Comparison of ENCODE assay signal across 25 mouse cellular contexts in genomic region chr6:38199599-38199998, GRCm38 (mm10). TPM values are rescaled to one million over a fixed set of nuclear protein-coding genes. Genes with fewer than 3 reads are reported as not detected.
"Had no signal": no experiment of that assay in that cellular context is flagged by ENCODE, and none has a peak within 500 bp of the region (broad histone marks: within the 10 kb centered on the region; RNA-seq: fewer than 3 reads in every experiment).

No protein-coding gene starts in this region.

- ATAC-seq: midbrain, embryonic 13.5 days; midbrain, embryonic 16.5 days had no signal

- H3K36me3 ChIP-seq: liver, embryonic 15.5 days; lung, embryonic 15.5 days had no signal

- H3K27ac ChIP-seq: limb, embryonic 12.5 days; liver, embryonic 15.5 days; lung, embryonic 15.5 days; midbrain, embryonic 10.5 days; midbrain, embryonic 13.5 days; neural tube, embryonic 13.5 days; stomach, embryonic 15.5 days had no signal

- H3K9me3 ChIP-seq: limb, embryonic 12.5 days; limb, embryonic 15.5 days; liver, embryonic 15.5 days; lung, embryonic 15.5 days; megakaryocyte, embryonic 14.5 days; midbrain, embryonic 10.5 days; midbrain, embryonic 13.5 days; neural tube, embryonic 13.5 days; stomach, embryonic 15.5 days had no signal

- DNase-seq: kidney, postnatal 14 days; kidney, postnatal 4 days; left cerebral cortex, postnatal 4 days; lung, adult 18-20 months; lung, postnatal 10 days; lung, postnatal 36 days; retina, postnatal 1 day; right cerebral cortex, postnatal 25 days; spleen, adult 18-20 months; thymus, adult 18-20 months; thymus, postnatal 36 days had no signal

- H3K4me3 ChIP-seq: limb, embryonic 12.5 days; limb, embryonic 15.5 days; liver, embryonic 15.5 days; lung, embryonic 15.5 days; megakaryocyte, embryonic 14.5 days; midbrain, embryonic 10.5 days; midbrain, embryonic 13.5 days; myocyte; neural tube, embryonic 13.5 days; stomach, embryonic 15.5 days had no signal

- H3K9ac ChIP-seq: limb, embryonic 12.5 days; limb, embryonic 15.5 days; liver, embryonic 15.5 days; lung, embryonic 15.5 days; midbrain, embryonic 13.5 days; neural tube, embryonic 13.5 days; stomach, embryonic 15.5 days had no signal

- H3K4me2 ChIP-seq: limb, embryonic 12.5 days; limb, embryonic 15.5 days; liver, embryonic 11.5 days; liver, embryonic 15.5 days; lung, embryonic 15.5 days; midbrain, embryonic 13.5 days; neural tube, embryonic 13.5 days; stomach, embryonic 15.5 days had no signal

- H3K4me1 ChIP-seq: liver, embryonic 15.5 days; megakaryocyte, embryonic 14.5 days had no signal

- H3K27me3 ChIP-seq: limb, embryonic 12.5 days; limb, embryonic 15.5 days; liver, embryonic 15.5 days; lung, embryonic 15.5 days; neural tube, embryonic 13.5 days; stomach, embryonic 15.5 days had no signal

RNA-seq across cellular contexts. Expression of gene D630045J12Rik, which starts 54.2 kb away (rescaled TPM):
- total RNA-seq: monocyte, adult 5-6 weeks; neutrophil, adult 5-6 weeks had no signal
